8 mouse cellular contexts compared by ENCODE assay signal in genomic region chr2:119675215-119675784, GRCm38 (mm10). TPM values are rescaled to one million over a fixed set of nuclear protein-coding genes. Genes with fewer than 3 reads are reported as not detected.
DNase-seq lines count a peak whose midpoint lies in the region; ATAC-seq and TF ChIP-seq lines count a peak whose summit lies in the region.

No protein-coding gene starts in this region.

- DNase-seq in lung, adult 2 months, result no peak
- DNase-seq in lung, postnatal 36 days, result no peak
- DNase-seq in ZHBTc4 (ENCODE audit: low read depth, low spot score), result peak; percentile 63
- peak; percentile 30 for DNase-seq in forelimb bud, embryonic 11.5 days (ENCODE audit: low read depth, low spot score)
- no peak for DNase-seq in liver, embryonic 13.5 days
- DNase-seq in cerebellum, adult 9-11 months, result no peak
- DNase-seq in layer of hippocampus, postnatal 14 days (ENCODE audit: low spot score in 2 of 2), result no peak

- peaks cover 6% of the 10 kb centered on the region; the same call in 1 of the 2 replicates for H3K4me1 ChIP-seq in lung, adult 2 months (ENCODE audit: control insufficient read depth, insufficient read depth, low read length)
- peaks cover 27% of the 10 kb centered on the region for H3K4me1 ChIP-seq in liver, embryonic 13.5 days (replicated peaks)
- H3K4me1 ChIP-seq in olfactory bulb, adult 2 months (ENCODE audit: control insufficient read depth, insufficient read depth, low read length), result no peaks in the 10 kb centered on the region

- H3K4me2 ChIP-seq in liver, embryonic 13.5 days, result peak overlapping the region; percentile 89

- H3K27ac ChIP-seq in liver, embryonic 13.5 days, result peak overlapping the region; percentile 89
- H3K27ac ChIP-seq in olfactory bulb, adult 2 months (ENCODE audit: insufficient read depth, low read depth, low read length), result 0 out of 2 replicates have a peak overlapping the region, but pooled peaks have one; percentile 4

- no peak for TF ChIP-seq CTCF in lung, adult 2 months (IDR thresholded peaks at IDR 0.05; ENCODE audit: insufficient read depth, low read length)
- TF ChIP-seq CTCF in olfactory bulb, adult 2 months (IDR thresholded peaks at IDR 0.05; ENCODE audit: insufficient read depth, low read depth, low read length), result no peak

- peak; percentile 81 for ATAC-seq in liver, embryonic 13.5 days (ENCODE audit: low read depth)

- 1% methylated on average over 39 of the region's 39 CpGs for WGBS in lung, adult 2 months
- WGBS in liver, embryonic 13.5 days (ENCODE audit: insufficient replicate concordance), result under 1% methylated on average over 38 of the region's 39 CpGs
- WGBS in olfactory bulb, adult 2 months, result under 1% methylated on average over 39 of the region's 39 CpGs

- TF ChIP-seq POLR2A in lung, adult 2 months (IDR thresholded peaks at IDR 0.05; ENCODE audit: borderline replicate concordance, extremely low read depth, low read depth, low read length), result no peak; the same call in 1 of the 2 replicates
- no peak for TF ChIP-seq POLR2A in olfactory bulb, adult 2 months (IDR thresholded peaks at IDR 0.05; ENCODE audit: insufficient read depth, low read depth, low read length)

- peak overlapping the region; percentile 98 for H3K9ac ChIP-seq in liver, embryonic 13.5 days

- H3K9me3 ChIP-seq in liver, embryonic 13.5 days (replicated peaks), result no peaks in the 10 kb centered on the region

- 0 out of 2 replicates have a peak, but pooled peaks cover 3% of the 10 kb centered on the region for H3K27me3 ChIP-seq in liver, embryonic 13.5 days

- 0 out of 2 replicates have a peak, but pooled peaks cover 3% of the 10 kb centered on the region for H3K36me3 ChIP-seq in liver, embryonic 13.5 days

- peak overlapping the region; percentile 97 for H3K4me3 ChIP-seq in lung, adult 2 months (replicated peaks; ENCODE audit: extremely low read depth, low read depth, low read length)
- H3K4me3 ChIP-seq in liver, embryonic 13.5 days (replicated peaks), result peak overlapping the region; percentile 92
- peak overlapping the region; percentile 82 for H3K4me3 ChIP-seq in olfactory bulb, adult 2 months (ENCODE audit: insufficient read depth, low read depth, low read length)

RNA-seq across cellular contexts. Expression of gene Rtf1, which starts 0.4 kb away (rescaled TPM):
- 6.7 and 10.3 TPM in 2 replicates for polyA plus RNA-seq in lung, adult 2 months (2012; rRNA removed)
- 18.3 and 23.8 TPM in 2 replicates for polyA plus RNA-seq in liver, embryonic 13.5 days (2015; fragmentation: Nextera tagmentation; extraction: Ambion mirVana)
- not detected in 2 replicates for polyA plus RNA-seq in olfactory bulb, adult 2 months (2012; ENCODE audit: insufficient read depth, insufficient read length, low replicate concordance, missing spikeins)
- 10 to 100 TPM; 58.0 to 59.9 TPM for total RNA-seq in layer of hippocampus, postnatal 14 days (2021)

RNA-seq across cellular contexts. Expression of gene Ndufaf1, which starts 12.7 kb away (rescaled TPM):
- polyA plus RNA-seq in lung, adult 2 months (2012; rRNA removed), result 1.7 and 4.6 TPM in 2 replicates
- polyA plus RNA-seq in liver, embryonic 13.5 days (2015; fragmentation: Nextera tagmentation; extraction: Ambion mirVana), result 44.6 and 52.0 TPM in 2 replicates
- polyA plus RNA-seq in olfactory bulb, adult 2 months (2012; ENCODE audit: insufficient read depth, insufficient read length, low replicate concordance, missing spikeins), result not detected in 2 replicates
- total RNA-seq in layer of hippocampus, postnatal 14 days (2021), result 10 to 100 TPM; 29.2 to 30.3 TPM

RNA-seq across cellular contexts. Expression of gene Oip5, which starts 57.0 kb away (rescaled TPM):
- 0.81 and 1.3 TPM in 2 replicates for polyA plus RNA-seq in lung, adult 2 months (2012; rRNA removed)
- polyA plus RNA-seq in liver, embryonic 13.5 days (2015; fragmentation: Nextera tagmentation; extraction: Ambion mirVana), result 42.8 and 50.4 TPM in 2 replicates
- not detected in 2 replicates for polyA plus RNA-seq in olfactory bulb, adult 2 months (2012; ENCODE audit: insufficient read depth, insufficient read length, low replicate concordance, missing spikeins)
- total RNA-seq in layer of hippocampus, postnatal 14 days (2021), result 1 to 10 TPM; 1.5 to 1.6 TPM

RNA-seq across cellular contexts. Expression of gene Nusap1, which starts 57.2 kb away (rescaled TPM):
- polyA plus RNA-seq in lung, adult 2 months (2012; rRNA removed), result 0.10 and 0.49 TPM in 2 replicates
- polyA plus RNA-seq in liver, embryonic 13.5 days (2015; fragmentation: Nextera tagmentation; extraction: Ambion mirVana), result 90.6 and 119 TPM in 2 replicates
- polyA plus RNA-seq in olfactory bulb, adult 2 months (2012; ENCODE audit: insufficient read depth, insufficient read length, low replicate concordance, missing spikeins), result not detected in 2 replicates
- total RNA-seq in layer of hippocampus, postnatal 14 days (2021), result 1 to 10 TPM; 1.1 to 1.8 TPM

Comparison
In these comparisons a context has a peak if more than half of its experiments do, and no peak if none do; other contexts are left out.
1. DNase-seq: peak in ZHBTc4 (single experiment) and forelimb bud, embryonic 11.5 days (single experiment); none in lung, adult 2 months (single experiment), lung, postnatal 36 days (single experiment), liver, embryonic 13.5 days (single experiment), cerebellum, adult 9-11 months (single experiment) and layer of hippocampus, postnatal 14 days (0 of 2).
2. RNA of gene Oip5, which starts 57.0 kb away (polyA plus RNA-seq): 42.8 to 50.4 TPM in liver, embryonic 13.5 days; 0.81 to 1.3 TPM in lung, adult 2 months and not detected in olfactory bulb, adult 2 months; every median in the first group is over 10 times any median in the second.
3. Peak in every context shown above with its lines, with median percentiles within 50 percentile points of each other: H3K4me3 ChIP-seq.